Mouse (Mus musculus): Measurements from ENCODE around the gene Sprr2d. TPM values are rescaled to one million over a fixed set of nuclear protein-coding genes. Genes with fewer than 3 reads are reported as not detected.

Gene Sprr2d
- polyA plus RNA-seq, 1 experiment = not detected

DNA sequence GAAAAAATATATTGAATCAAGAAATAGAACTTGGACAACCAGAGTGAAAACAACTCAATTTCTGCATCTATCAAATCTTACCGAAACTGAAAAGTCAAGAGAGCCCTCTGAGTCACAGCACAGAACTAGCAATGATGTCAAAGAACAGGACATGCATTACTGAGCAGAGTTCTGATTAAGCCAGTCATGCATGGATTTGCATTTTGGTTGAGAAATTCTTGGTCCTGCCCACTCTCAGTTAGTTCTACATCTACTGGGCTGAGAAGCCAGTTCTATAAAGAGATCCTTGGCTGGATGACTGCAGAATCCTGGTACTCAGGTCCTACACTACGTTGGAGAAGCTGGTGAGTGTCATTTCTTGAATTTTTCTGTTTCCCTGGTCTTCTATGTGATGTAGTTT is 34.7 kb downstream of the Sprr2d start:
- no peak overlapping the region for H3K27ac ChIP-seq (ENCODE audit: insufficient read depth, low read length)
- DNase-seq = no peak
- no peaks in the 10 kb centered on the region for H3K27me3 ChIP-seq (ENCODE audit: control insufficient read depth, insufficient read depth, low read length)
- H3K4me3 ChIP-seq (replicated peaks; ENCODE audit: insufficient read depth, low read depth, low read length) = no peak overlapping the region
- TF ChIP-seq POLR2A (IDR thresholded peaks at IDR 0.05; ENCODE audit: borderline replicate concordance, insufficient read depth, low read length) = no peak
- WGBS = 67% methylated on average over 2 of the region's 2 CpGs
- no peaks in the 10 kb centered on the region for H3K4me1 ChIP-seq (ENCODE audit: control insufficient read depth, insufficient read depth, low read length)

- DNase-seq = no peak
- no peak within 1 kb of the TSS for H3K27ac ChIP-seq (ENCODE audit: insufficient read depth, low read length)
- 72% methylated on average over 1 of the region's 1 CpGs for WGBS
- H3K4me3 ChIP-seq (replicated peaks; ENCODE audit: insufficient read depth, low read depth, low read length) = no peak within 1 kb of the TSS
- TF ChIP-seq POLR2A (IDR thresholded peaks at IDR 0.05; ENCODE audit: borderline replicate concordance, insufficient read depth, low read length) = no peak
- no peak for TF ChIP-seq CTCF (IDR thresholded peaks at IDR 0.05; ENCODE audit: borderline replicate concordance, insufficient read depth, low read depth, low read length)
- no peaks in the 10 kb centered on the region for H3K4me1 ChIP-seq (ENCODE audit: control insufficient read depth, insufficient read depth, low read length)
- H3K27me3 ChIP-seq (ENCODE audit: control insufficient read depth, insufficient read depth, low read length) = no peaks in the 10 kb centered on the region
Measured at GRCm38 (mm10) chr3:92385385-92385784, 46.4 kb downstream of the Sprr2d start, which contains the start of gene Sprr2h. Sprr2h (plus strand) TSS chr3:92385685.

Other genes with a start within 250 kb of the Sprr2d start
- not detected in 2 replicates for gene Prr9, start 215.2 kb upstream of the Sprr2d start, polyA plus RNA-seq (2012; rRNA removed)
- not detected in 2 replicates for gene Lelp1, start 196.4 kb upstream of the Sprr2d start, polyA plus RNA-seq (2012; rRNA removed)
- gene Sprr2a1, start 123.3 kb upstream of the Sprr2d start, polyA plus RNA-seq (2012; rRNA removed) = not detected in 2 replicates
- 1.3 and 1.7 TPM in 2 replicates for gene Sprr2a2, start 123.2 kb upstream of the Sprr2d start, polyA plus RNA-seq (2012; rRNA removed)
- gene Sprr2a3, start 53.7 kb upstream of the Sprr2d start, polyA plus RNA-seq (2012; rRNA removed) = not detected in 2 replicates
- gene Sprr2b, start 22.5 kb upstream of the Sprr2d start, polyA plus RNA-seq (2012; rRNA removed) = 0.14 TPM in 1 of 2 replicates, not detected in the other
- not detected in 2 replicates for gene Sprr2e, start 13.0 kb downstream of the Sprr2d start, polyA plus RNA-seq (2012; rRNA removed)
- not detected in 2 replicates for gene Sprr2f, start 26.0 kb downstream of the Sprr2d start, polyA plus RNA-seq (2012; rRNA removed)
- not detected in 2 replicates for gene Sprr2h, start 46.5 kb downstream of the Sprr2d start, polyA plus RNA-seq (2012; rRNA removed)
- gene Sprr2i, start 68.9 kb downstream of the Sprr2d start, polyA plus RNA-seq (2012; rRNA removed) = not detected in 2 replicates
- not detected in 2 replicates for gene Sprr2j-ps, start 78.9 kb downstream of the Sprr2d start, polyA plus RNA-seq (2012; rRNA removed)
- gene Gm9774, start 90.3 kb downstream of the Sprr2d start, polyA plus RNA-seq (2012; rRNA removed) = 9.8 and 9.9 TPM in 2 replicates
- not detected in 2 replicates for gene Sprr2k, start 93.4 kb downstream of the Sprr2d start, polyA plus RNA-seq (2012; rRNA removed)
- gene Sprr1b, start 99.6 kb downstream of the Sprr2d start, polyA plus RNA-seq (2012; rRNA removed) = not detected in 2 replicates
- gene Sprr3, start 119.6 kb downstream of the Sprr2d start, polyA plus RNA-seq (2012; rRNA removed) = not detected in 2 replicates
- 0.70 and 0.95 TPM in 2 replicates for gene Sprr1a, start 146.8 kb downstream of the Sprr2d start, polyA plus RNA-seq (2012; rRNA removed)
- gene Sprr4, start 161.4 kb downstream of the Sprr2d start, polyA plus RNA-seq (2012; rRNA removed) = not detected in 2 replicates
- gene 2310046K23Rik, start 195.4 kb downstream of the Sprr2d start, polyA plus RNA-seq (2012; rRNA removed) = not detected in 2 replicates
- gene Ivl, start 234.6 kb downstream of the Sprr2d start, polyA plus RNA-seq (2012; rRNA removed) = not detected in 2 replicates
- gene Smcp, start 249.9 kb downstream of the Sprr2d start, polyA plus RNA-seq (2012; rRNA removed) = not detected in 2 replicates

Measured in cerebellum, adult 2 months (tissue).